Mouse (Mus musculus) layer of hippocampus, adult 8-10 months (tissue): ENCODE data around the gene Vamp1. TPM values are rescaled to one million over a fixed set of nuclear protein-coding genes. Genes with fewer than 3 reads are reported as not detected.

Source experiments
- DNase-seq, 2 experiments: peaks; one replicate each; pipeline ENCODE4 v3.0.0; 2022; ENCODE audit warnings: low spot score in 2 of 2
- total RNA-seq, 4 experiments: library from RNA; stranded (reverse); gene quantifications; 2 replicates each; pipeline ENCODE4 v1.2.4; 2022

Vamp1 gene
- total RNA-seq, result 100 to 1,000 TPM in 1 of 4 experiments, 10 to 100 TPM in 3; 80.8 to 101 (median 90.5) TPM

- DNase-seq, result peak; percentile 96
These were observed at the start of gene Vamp1 for GRCm38 (mm10) chr6:125215148-125215954. TSS of gene Vamp1 (plus strand) at chr6:125215551.

GRCm38 (mm10) chr6:125166051-125166751, 49.1 kb upstream of the Vamp1 start, which contains the start of gene Gapdh:
TSS of gene Gapdh (minus strand) at chr6:125166467.
- DNase-seq, result no peak

- DNase-seq, result no peak
These were observed 48.3 kb upstream of the Vamp1 start for GRCm38 (mm10) chr6:125166861-125167650.

- DNase-seq, result no peak
These were observed 47.3 kb upstream of the Vamp1 start for GRCm38 (mm10) chr6:125168086-125168485.

GRCm38 (mm10) chr6:125170194-125170593, 45.2 kb upstream of the Vamp1 start:
- DNase-seq, result no peak

- DNase-seq, result no peak
These were observed 42.9 kb upstream of the Vamp1 start for GRCm38 (mm10) chr6:125172474-125172873.

GRCm38 (mm10) chr6:125173256-125173655, 42.1 kb upstream of the Vamp1 start:
- no peak for DNase-seq

GRCm38 (mm10) chr6:125175469-125175868, 39.9 kb upstream of the Vamp1 start:
- DNase-seq, result no peak

GRCm38 (mm10) chr6:125179601-125180000, 35.8 kb upstream of the Vamp1 start:
- DNase-seq, result no peak

- DNase-seq, result peak in 1 of 2 experiments; percentile 15
These were observed 33.2 kb upstream of the Vamp1 start for GRCm38 (mm10) chr6:125182133-125182532.

GRCm38 (mm10) chr6:125186203-125186602, 29.1 kb upstream of the Vamp1 start:
- DNase-seq, result no peak

- DNase-seq, result no peak
These were observed 24.5 kb upstream of the Vamp1 start for GRCm38 (mm10) chr6:125190816-125191215.

- DNase-seq, result peak; percentile 96 to 97
These were observed 23.9 kb upstream of the Vamp1 start, which contains the start of the genes Ncapd2 and Mrpl51 for GRCm38 (mm10) chr6:125191332-125192015. TSS of gene Ncapd2 (minus strand) at chr6:125191701. TSS of gene Mrpl51 (plus strand) at chr6:125191801.

- DNase-seq, result peak; percentile 89
These were observed 23.2 kb upstream of the Vamp1 start for GRCm38 (mm10) chr6:125192016-125192714.

- DNase-seq, result no peak
These were observed 22.5 kb upstream of the Vamp1 start for GRCm38 (mm10) chr6:125192841-125193240.

GRCm38 (mm10) chr6:125193390-125193789, 22.0 kb upstream of the Vamp1 start:
- no peak for DNase-seq

- DNase-seq, result no peak
These were observed 19.7 kb upstream of the Vamp1 start for GRCm38 (mm10) chr6:125195541-125196075.

GRCm38 (mm10) chr6:125196301-125196700, 19.1 kb upstream of the Vamp1 start:
- no peak for DNase-seq

GRCm38 (mm10) chr6:125197166-125197565, 18.2 kb upstream of the Vamp1 start:
- no peak for DNase-seq

GRCm38 (mm10) chr6:125210436-125210835, 4.9 kb upstream of the Vamp1 start:
- no peak for DNase-seq
